Mouse (Mus musculus): ENCODE data around the gene Gnai1. TPM values are rescaled to one million over a fixed set of nuclear protein-coding genes. Genes with fewer than 3 reads are reported as not detected.

Gnai1 gene
- polyA plus RNA-seq, 1 experiment from 2014 or later = 35.1 TPM

DNA sequence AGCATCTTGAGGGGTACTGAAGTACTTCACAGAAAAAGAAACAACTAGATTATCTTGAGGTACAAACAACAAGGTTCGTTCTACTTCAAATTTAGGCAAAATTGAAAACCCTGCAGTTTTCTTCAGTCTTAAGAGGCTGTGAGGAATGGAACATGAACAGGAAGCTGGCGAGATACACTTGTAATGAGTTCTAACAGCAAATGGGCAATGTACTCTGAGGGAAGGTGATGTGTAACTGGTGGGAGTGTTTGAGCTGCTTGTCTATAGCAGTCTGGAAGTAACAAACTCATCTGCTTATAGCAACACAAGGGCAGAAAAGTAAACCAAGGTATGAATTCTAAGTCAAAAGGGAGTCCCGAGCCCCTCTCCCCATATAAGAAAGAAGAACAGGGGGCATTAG is 78.1 kb downstream of the Gnai1 start:
- H3K9me3 ChIP-seq = no peaks in the 10 kb centered on the region
- no peak for ATAC-seq (ENCODE audit: insufficient number of reproducible peaks, low FRiP score, low TSS enrichment, low read depth)
- H3K27me3 ChIP-seq = no peaks in the 10 kb centered on the region
- no peaks in the 10 kb centered on the region for H3K4me1 ChIP-seq
- H3K4me2 ChIP-seq = no peak overlapping the region
- H3K4me3 ChIP-seq = no peak overlapping the region
- no peak overlapping the region for H3K27ac ChIP-seq
- WGBS = 92% methylated on average over 3 of the region's 3 CpGs
- H3K36me3 ChIP-seq = peaks cover 6% of the 10 kb centered on the region; the same call in 1 of the 2 replicates
- no peak overlapping the region for H3K9ac ChIP-seq

DNA sequence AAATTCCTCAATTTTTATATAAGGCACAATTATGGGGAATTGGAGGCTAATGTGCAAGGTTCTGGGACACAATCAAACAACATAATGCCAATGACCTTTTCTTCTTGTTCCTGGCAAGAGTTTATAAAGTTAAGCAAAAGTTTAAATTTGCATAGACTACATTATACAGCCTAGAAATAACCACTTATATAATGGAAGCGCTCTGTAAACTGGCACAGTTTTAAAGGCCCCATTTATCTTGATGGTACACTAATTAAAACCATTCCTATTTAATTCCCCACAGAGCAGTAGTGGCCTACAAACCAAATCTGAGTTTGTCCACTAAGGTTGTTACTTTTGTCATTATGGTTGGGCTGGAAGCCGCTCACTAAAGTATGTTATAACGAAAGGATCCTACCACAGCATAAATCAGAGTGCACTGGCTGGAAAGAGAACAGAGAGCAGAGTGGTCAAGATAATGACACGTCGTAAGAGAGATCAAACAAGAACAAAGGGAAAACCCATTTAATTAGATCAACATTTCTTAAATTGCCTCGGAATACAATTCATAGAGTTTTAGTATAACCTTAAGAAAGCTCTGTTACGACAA is 85.7 kb downstream of the Gnai1 start:
- Histone ChIP-seq H3K27me3 (no peaks in the 10 kb centered on the region), H3K4me1 (no peaks in the 10 kb centered on the region), H3K9ac (no peak overlapping the region), H3K4me2 (no peak overlapping the region), H3K4me3 (no peak overlapping the region), H3K36me3 (peaks cover 7% of the 10 kb centered on the region; the same call in 1 of the 2 replicates), H3K27ac (no peak overlapping the region), H3K9me3 (no peaks in the 10 kb centered on the region)
- ATAC-seq (ENCODE audit: insufficient number of reproducible peaks, low FRiP score, low TSS enrichment, low read depth) = no peak
- WGBS = 38% methylated on average over 7 of the region's 7 CpGs

DNA sequence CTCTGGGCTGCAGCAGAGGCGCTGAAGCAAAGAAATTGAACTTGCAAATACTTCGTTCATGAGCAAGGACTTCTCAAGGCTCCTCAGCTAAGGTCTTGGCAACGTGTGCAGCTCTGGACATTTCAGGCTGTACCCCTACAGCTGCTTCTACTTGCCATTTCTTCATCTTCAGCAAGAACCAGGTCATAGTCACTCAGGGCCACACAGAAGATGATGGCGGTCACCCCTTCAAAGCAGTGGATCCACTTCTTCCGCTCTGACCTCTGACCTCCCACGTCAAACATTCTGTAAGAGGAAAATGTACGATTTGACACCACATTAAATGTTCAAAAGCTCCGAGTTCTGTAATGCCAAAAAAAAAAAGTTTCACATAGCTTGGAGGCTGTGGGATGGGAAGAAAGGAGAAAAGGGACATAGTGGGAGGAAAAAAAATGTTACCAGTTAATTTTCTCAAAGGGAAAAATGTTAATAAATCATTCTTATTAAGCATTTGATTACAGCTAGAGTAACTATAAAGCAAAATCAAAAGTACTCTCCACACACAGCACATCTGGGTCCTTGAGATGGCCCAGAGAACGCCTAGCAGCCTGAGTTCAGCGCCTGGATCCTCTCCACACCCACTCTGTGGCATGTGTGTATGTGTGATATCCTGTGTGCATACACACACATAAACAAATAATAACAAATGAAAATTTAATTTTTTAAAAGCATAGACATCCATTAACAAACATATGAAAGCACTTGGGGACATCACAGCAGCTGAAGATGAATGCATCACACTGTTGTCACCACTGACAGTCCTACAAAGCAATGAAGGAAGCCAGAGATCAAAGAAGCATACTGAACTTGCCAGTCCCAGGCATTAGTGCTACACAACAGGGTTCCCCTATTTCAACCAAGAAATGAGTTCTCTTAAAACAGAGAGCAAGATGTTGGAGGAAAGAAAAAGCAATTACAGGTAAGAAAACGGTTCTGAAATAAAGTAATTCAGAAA is 86.6 kb downstream of the Gnai1 start:
- WGBS = 55% methylated on average over 11 of the region's 11 CpGs
- no peak overlapping the region for H3K4me3 ChIP-seq
- no peaks in the 10 kb centered on the region for H3K27me3 ChIP-seq
- no peak for ATAC-seq (ENCODE audit: insufficient number of reproducible peaks, low FRiP score, low TSS enrichment, low read depth)
- no peak overlapping the region for H3K4me2 ChIP-seq
- H3K9ac ChIP-seq = no peak overlapping the region
- no peak overlapping the region for H3K27ac ChIP-seq
- no peaks in the 10 kb centered on the region for H3K9me3 ChIP-seq
- H3K4me1 ChIP-seq = no peaks in the 10 kb centered on the region
- H3K36me3 ChIP-seq = peaks cover 7% of the 10 kb centered on the region; the same call in 1 of the 2 replicates

DNA sequence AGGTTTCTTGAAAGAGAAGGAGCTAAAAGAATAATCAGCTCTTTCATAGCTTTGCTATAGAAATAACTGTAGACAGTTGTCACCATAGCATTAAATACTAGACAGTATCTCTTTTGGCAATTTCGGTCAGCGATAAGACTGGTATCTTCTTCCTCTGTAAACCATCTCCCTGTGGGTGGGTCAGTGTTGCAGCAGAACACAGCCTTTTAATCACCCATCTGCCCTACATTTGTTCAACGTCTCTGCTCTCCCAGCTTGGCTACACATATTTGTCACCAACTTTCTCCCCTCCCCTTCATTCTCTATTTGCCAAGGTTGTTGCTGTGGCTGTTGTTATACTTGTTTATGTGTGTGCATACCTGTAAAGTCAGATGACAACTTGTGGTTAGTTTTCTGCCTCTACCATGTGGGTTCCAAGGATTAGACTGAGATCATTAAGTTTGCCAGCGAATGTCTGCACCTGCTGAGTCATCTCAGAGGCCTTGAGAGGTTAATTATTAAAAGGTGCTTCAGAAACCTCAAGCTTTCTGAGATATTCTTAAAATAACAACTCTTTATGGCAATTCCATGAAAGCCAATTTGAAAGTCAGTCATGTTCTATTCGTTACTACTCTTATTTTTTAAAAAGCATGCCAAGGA is 109.7 kb downstream of the Gnai1 start:
- 61% methylated on average over 5 of the region's 5 CpGs for WGBS
- no peak overlapping the region for H3K4me3 ChIP-seq
- H3K27ac ChIP-seq = no peak overlapping the region
- no peak overlapping the region for H3K4me2 ChIP-seq
- H3K9ac ChIP-seq = no peak overlapping the region
- ATAC-seq (ENCODE audit: insufficient number of reproducible peaks, low FRiP score, low TSS enrichment, low read depth) = no peak
- no peaks in the 10 kb centered on the region for H3K4me1 ChIP-seq
- no peaks in the 10 kb centered on the region for H3K27me3 ChIP-seq
- H3K9me3 ChIP-seq = no peaks in the 10 kb centered on the region
- no peaks in the 10 kb centered on the region for H3K36me3 ChIP-seq

DNA sequence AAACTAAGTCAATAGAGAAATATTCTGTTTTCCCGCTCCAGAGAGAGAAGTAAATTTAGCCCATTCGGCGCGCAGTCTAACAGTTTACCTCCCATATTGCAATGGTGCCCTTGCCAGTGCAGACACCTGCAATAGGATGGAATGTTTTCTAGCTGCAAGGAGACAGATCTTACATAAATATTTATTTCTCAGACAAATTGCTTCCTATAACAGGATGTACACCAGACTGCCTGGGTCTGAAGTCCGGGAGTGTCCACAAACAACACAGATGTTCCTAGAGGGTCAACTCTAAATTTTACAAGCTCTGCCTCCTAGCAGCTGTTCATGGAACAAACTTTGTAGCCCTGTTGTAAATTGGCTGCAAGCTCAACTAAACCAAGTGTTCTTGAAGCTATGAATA is 111.0 kb downstream of the Gnai1 start:
- H3K9me3 ChIP-seq = no peaks in the 10 kb centered on the region
- H3K27ac ChIP-seq = no peak overlapping the region
- no peak overlapping the region for H3K4me2 ChIP-seq
- no peaks in the 10 kb centered on the region for H3K4me1 ChIP-seq
- H3K27me3 ChIP-seq = no peaks in the 10 kb centered on the region
- H3K4me3 ChIP-seq = no peak overlapping the region
- ATAC-seq (ENCODE audit: insufficient number of reproducible peaks, low FRiP score, low TSS enrichment, low read depth) = no peak
- no peaks in the 10 kb centered on the region for H3K36me3 ChIP-seq
- WGBS = 56% methylated on average over 5 of the region's 5 CpGs
- H3K9ac ChIP-seq = no peak overlapping the region

DNA sequence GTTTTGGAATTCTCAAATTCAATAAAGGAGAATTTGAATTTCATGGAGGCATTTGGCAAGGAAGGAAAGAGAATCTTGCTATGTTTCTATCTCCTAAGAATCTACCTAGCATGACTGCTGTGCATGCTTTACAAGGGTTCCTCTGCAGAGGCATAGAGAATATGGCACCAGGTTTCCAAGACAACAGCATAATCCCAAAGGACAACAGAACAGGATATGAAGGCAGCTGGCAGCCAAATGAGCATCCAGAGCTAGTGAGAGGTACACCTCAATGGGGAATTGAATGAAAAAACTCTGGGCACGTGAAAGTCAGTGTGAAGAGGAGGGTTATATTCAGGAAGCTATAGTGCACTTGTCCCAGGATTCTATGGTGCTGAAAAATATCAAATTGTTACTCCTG is 130.8 kb downstream of the Gnai1 start:
- H3K9me3 ChIP-seq = no peaks in the 10 kb centered on the region
- H3K27me3 ChIP-seq = no peaks in the 10 kb centered on the region
- ATAC-seq (ENCODE audit: insufficient number of reproducible peaks, low FRiP score, low TSS enrichment, low read depth) = no peak
- H3K4me3 ChIP-seq = no peak overlapping the region
- no peaks in the 10 kb centered on the region for H3K4me1 ChIP-seq
- H3K36me3 ChIP-seq = no peaks in the 10 kb centered on the region
- H3K27ac ChIP-seq = no peak overlapping the region
- H3K9ac ChIP-seq = no peak overlapping the region
- WGBS = 39% methylated on average over 1 of the region's 1 CpGs
- H3K4me2 ChIP-seq = no peak overlapping the region

DNA sequence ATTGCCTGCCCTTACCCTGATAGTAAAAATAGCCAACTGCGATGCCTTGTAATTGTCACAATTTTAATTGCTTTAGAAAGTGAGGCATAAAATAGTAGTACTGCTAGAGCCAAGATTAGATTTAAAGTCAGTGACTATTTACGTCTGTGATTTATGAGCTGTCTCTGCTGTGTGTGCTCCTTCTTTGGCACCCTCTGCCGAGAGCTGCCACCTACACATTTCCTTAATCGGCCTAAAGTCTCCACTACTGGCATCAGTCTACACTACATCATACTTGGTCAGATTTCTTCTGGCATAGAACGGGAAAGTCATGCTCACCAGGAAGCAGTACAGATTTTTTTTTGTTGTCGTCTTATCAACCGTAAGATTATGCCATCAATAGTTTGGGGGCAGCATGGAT is 131.3 kb downstream of the Gnai1 start:
- no peak for ATAC-seq (ENCODE audit: insufficient number of reproducible peaks, low FRiP score, low TSS enrichment, low read depth)
- H3K27ac ChIP-seq = no peak overlapping the region
- no peaks in the 10 kb centered on the region for H3K4me1 ChIP-seq
- no peak overlapping the region for H3K4me2 ChIP-seq
- H3K9ac ChIP-seq = no peak overlapping the region
- no peaks in the 10 kb centered on the region for H3K27me3 ChIP-seq
- no peak overlapping the region for H3K4me3 ChIP-seq
- no peaks in the 10 kb centered on the region for H3K36me3 ChIP-seq
- no peaks in the 10 kb centered on the region for H3K9me3 ChIP-seq
- WGBS = 63% methylated on average over 7 of the region's 7 CpGs

DNA sequence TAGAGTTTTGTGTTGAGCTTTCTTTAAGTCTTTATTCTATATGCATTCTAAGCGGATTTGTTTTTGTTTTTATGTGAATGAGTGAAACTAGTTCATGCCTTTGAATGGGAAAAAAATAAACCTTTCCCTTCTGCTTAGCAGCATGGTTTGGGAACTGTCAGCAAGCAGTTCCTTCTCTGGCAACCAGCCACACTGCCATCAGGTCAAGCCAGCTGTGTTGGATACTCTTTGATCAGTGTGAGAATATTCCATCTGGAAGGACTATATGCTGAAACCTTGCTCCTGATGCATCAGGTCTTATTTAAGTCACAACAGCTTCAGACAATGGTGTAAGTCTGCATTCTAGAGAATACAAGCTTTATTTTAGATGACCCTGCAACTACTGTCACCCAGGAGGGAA is 139.3 kb downstream of the Gnai1 start:
- Histone ChIP-seq H3K27ac (no peak overlapping the region), H3K27me3 (no peaks in the 10 kb centered on the region), H3K4me1 (no peaks in the 10 kb centered on the region), H3K4me2 (no peak overlapping the region), H3K4me3 (no peak overlapping the region), H3K9ac (no peak overlapping the region), H3K36me3 (no peaks in the 10 kb centered on the region), H3K9me3 (no peaks in the 10 kb centered on the region)
- WGBS = 51% methylated on average over 1 of the region's 1 CpGs
- ATAC-seq (ENCODE audit: insufficient number of reproducible peaks, low FRiP score, low TSS enrichment, low read depth) = no peak

DNA sequence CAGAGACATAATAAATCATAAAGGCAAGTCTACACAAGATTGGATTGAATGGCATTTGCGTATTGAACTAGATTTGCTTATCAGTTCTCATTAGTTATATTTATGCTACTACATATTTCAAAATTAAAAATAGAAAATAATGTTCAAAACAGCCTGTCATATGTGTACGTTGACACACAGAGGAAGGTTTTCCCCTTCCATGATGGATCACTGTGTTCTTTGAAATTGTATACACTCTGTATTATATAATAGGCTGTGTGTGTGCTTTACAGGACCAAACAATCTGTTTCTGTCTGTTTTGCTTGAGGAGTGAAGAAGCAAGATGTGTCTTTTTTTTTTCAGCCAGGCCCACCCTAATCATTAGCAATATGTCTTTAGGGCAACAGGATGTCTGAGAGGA is 141.9 kb downstream of the Gnai1 start:
- no peak for ATAC-seq (ENCODE audit: insufficient number of reproducible peaks, low FRiP score, low TSS enrichment, low read depth)
- 64% methylated on average over 2 of the region's 2 CpGs for WGBS

DNA sequence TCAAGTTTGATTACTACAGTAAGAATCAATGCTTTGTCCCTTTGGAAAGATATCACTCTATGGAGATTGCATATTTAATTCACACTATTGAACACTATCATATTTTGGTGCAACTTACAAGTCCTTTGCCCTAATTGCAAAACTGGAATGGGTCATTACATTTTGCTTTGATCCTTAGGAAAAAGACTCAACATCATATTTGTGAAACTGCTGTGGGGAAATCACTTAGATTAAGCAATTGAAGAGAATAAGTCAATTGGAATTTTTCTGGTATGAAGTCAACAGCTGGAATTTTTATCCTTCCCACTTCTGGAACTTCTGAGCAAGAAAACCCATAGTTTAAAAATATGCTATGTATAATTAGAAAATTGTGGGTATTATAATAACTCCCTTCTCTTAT is 142.3 kb downstream of the Gnai1 start:
- no peak overlapping the region for H3K27ac ChIP-seq
- no peaks in the 10 kb centered on the region for H3K36me3 ChIP-seq
- H3K27me3 ChIP-seq = no peaks in the 10 kb centered on the region
- no peaks in the 10 kb centered on the region for H3K4me1 ChIP-seq
- H3K9ac ChIP-seq = no peak overlapping the region
- ATAC-seq (ENCODE audit: insufficient number of reproducible peaks, low FRiP score, low TSS enrichment, low read depth) = no peak
- no peak overlapping the region for H3K4me3 ChIP-seq
- H3K9me3 ChIP-seq = no peaks in the 10 kb centered on the region
- no peak overlapping the region for H3K4me2 ChIP-seq

More for the DNA sequence above, 141.9 kb downstream of the Gnai1 start:
- no peak overlapping the region for H3K4me3 ChIP-seq
- no peak overlapping the region for H3K4me2 ChIP-seq
- H3K4me1 ChIP-seq = no peaks in the 10 kb centered on the region
- H3K9me3 ChIP-seq = no peaks in the 10 kb centered on the region
- H3K36me3 ChIP-seq = no peaks in the 10 kb centered on the region
- H3K27ac ChIP-seq = no peak overlapping the region
- H3K27me3 ChIP-seq = no peaks in the 10 kb centered on the region
- H3K9ac ChIP-seq = no peak overlapping the region
